Mouse (Mus musculus): ENCODE data around the gene Ush2a.
A peak's percentile ranks its signal among the peaks of the same experiment; 100 is the strongest.

Gene Ush2a

GRCm38 (mm10) chr1:188865881-188866280, 604.1 kb downstream of the Ush2a start:
- no peak for DNase-seq (ENCODE audit: low spot score in 2 of 2)

GRCm38 (mm10) chr1:188866515-188866914, 604.7 kb downstream of the Ush2a start:
- no peak for DNase-seq (ENCODE audit: low spot score in 2 of 2)

GRCm38 (mm10) chr1:188878531-188879055, 616.8 kb downstream of the Ush2a start:
- DNase-seq (ENCODE audit: low spot score in 2 of 2): no peak

GRCm38 (mm10) chr1:188896906-188897551, 635.2 kb downstream of the Ush2a start:
- no peak for DNase-seq (ENCODE audit: low spot score in 2 of 2)

GRCm38 (mm10) chr1:188904091-188904490, 642.3 kb downstream of the Ush2a start:
- DNase-seq (ENCODE audit: low spot score in 2 of 2): no peak

GRCm38 (mm10) chr1:188906175-188906574, 644.4 kb downstream of the Ush2a start:
- DNase-seq (ENCODE audit: low spot score in 2 of 2): no peak

- no peak for DNase-seq (ENCODE audit: low spot score in 2 of 2)
These were observed 648.8 kb downstream of the Ush2a start for GRCm38 (mm10) chr1:188910656-188911055.

GRCm38 (mm10) chr1:188919946-188920345, 658.1 kb downstream of the Ush2a start:
- DNase-seq (ENCODE audit: low spot score in 2 of 2): no peak

GRCm38 (mm10) chr1:188937246-188937780, 675.5 kb downstream of the Ush2a start:
- no peak for DNase-seq (ENCODE audit: low spot score in 2 of 2)

- DNase-seq (ENCODE audit: low spot score in 2 of 2): no peak
These were observed 683.5 kb downstream of the Ush2a start for GRCm38 (mm10) chr1:188945326-188945725.

GRCm38 (mm10) chr1:188946849-188947248, 685.0 kb downstream of the Ush2a start:
- no peak for DNase-seq (ENCODE audit: low spot score in 2 of 2)

- DNase-seq (ENCODE audit: low spot score in 2 of 2): no peak
These were observed 686.0 kb downstream of the Ush2a start for GRCm38 (mm10) chr1:188947794-188948193.

GRCm38 (mm10) chr1:188948276-188948675, 686.5 kb downstream of the Ush2a start:
- no peak for DNase-seq (ENCODE audit: low spot score in 2 of 2)

- DNase-seq (ENCODE audit: low spot score in 2 of 2): no peak
These were observed 689.3 kb downstream of the Ush2a start for GRCm38 (mm10) chr1:188951091-188951490.

GRCm38 (mm10) chr1:188952501-188952900, 690.7 kb downstream of the Ush2a start:
- no peak for DNase-seq (ENCODE audit: low spot score in 2 of 2)

GRCm38 (mm10) chr1:188973078-188973477, 711.3 kb downstream of the Ush2a start:
- no peak for DNase-seq (ENCODE audit: low spot score in 2 of 2)

- DNase-seq (ENCODE audit: low spot score in 2 of 2): no peak
These were observed 712.1 kb downstream of the Ush2a start for GRCm38 (mm10) chr1:188973926-188974325.

GRCm38 (mm10) chr1:188980050-188980449, 718.2 kb downstream of the Ush2a start:
- peak; percentile 9 to 45 for DNase-seq (ENCODE audit: low spot score in 2 of 2)

- DNase-seq (ENCODE audit: low spot score in 2 of 2): peak; percentile 14 to 41
These were observed 731.4 kb downstream of the Ush2a start for GRCm38 (mm10) chr1:188993218-188993617.

- DNase-seq (ENCODE audit: low spot score in 2 of 2): peak in 1 of 2 experiments; percentile 8
These were observed 736.1 kb downstream of the Ush2a start for GRCm38 (mm10) chr1:188997921-188998320.

- peak in 1 of 2 experiments; percentile 11 for DNase-seq (ENCODE audit: low spot score in 2 of 2)
These were observed 738.2 kb downstream of the Ush2a start for GRCm38 (mm10) chr1:188999981-189000380.

- no peak for DNase-seq (ENCODE audit: low spot score in 2 of 2)
These were observed 740.0 kb downstream of the Ush2a start for GRCm38 (mm10) chr1:189001815-189002214.

GRCm38 (mm10) chr1:189004774-189005173, 743.0 kb downstream of the Ush2a start:
- no peak for DNase-seq (ENCODE audit: low spot score in 2 of 2)

Data from natural killer cell, adult 2 months (primary cell).